Mouse (Mus musculus): ENCODE measurements at regions not wholly inside any gene's neighbourhood (a gene's known extent, or its start where the extent isn't known, plus 50 kb on each side); places are given as distances from the start of the nearest gene placed in this dataset.
"Not testable (repeated sequence)": the region's sequence is repeated elsewhere in the genome, so short reads cannot be mapped to it uniquely, and the experiment has no call there.

- 70% methylated on average over 1 of the region's 1 CpGs for WGBS
Measured at GRCm38 (mm10) chr1:114641215-114641614, 1043.3 kb upstream of the Cntnap5a start.

GRCm38 (mm10) chr1:114641854-114642253, 1042.7 kb upstream of the Cntnap5a start:
- not testable (repeated sequence) for H3K4me2 ChIP-seq; ATAC-seq (ENCODE audit: insufficient read depth); H3K9ac ChIP-seq; H3K36me3 ChIP-seq (ENCODE audit: insufficient read depth); H3K9me3 ChIP-seq (ENCODE audit: low read depth, low read length); H3K27me3 ChIP-seq (ENCODE audit: insufficient read depth, low read length); DNase-seq; H3K4me1 ChIP-seq (ENCODE audit: insufficient read depth); H3K27ac ChIP-seq (ENCODE audit: low read depth); H3K4me3 ChIP-seq (ENCODE audit: low read depth, low read length)

More at GRCm38 (mm10) chr1:114641215-114641614, 1043.3 kb upstream of the Cntnap5a start:
- DNase-seq: no peak
- Histone ChIP-seq H3K9me3 (ENCODE audit: low read depth, low read length) (no peaks in the 10 kb centered on the region), H3K4me1 (ENCODE audit: insufficient read depth) (no peaks in the 10 kb centered on the region), H3K9ac (no peak overlapping the region), H3K4me2 (no peak overlapping the region), H3K27ac (ENCODE audit: low read depth) (no peak overlapping the region), H3K36me3 (ENCODE audit: insufficient read depth) (no peaks in the 10 kb centered on the region), H3K4me3 (ENCODE audit: low read depth, low read length) (no peak overlapping the region), H3K27me3 (ENCODE audit: insufficient read depth, low read length) (no peaks in the 10 kb centered on the region)
- TF ChIP-seq CTCF (IDR thresholded peaks at IDR 0.05; ENCODE audit: low read depth): no peak
- no peak for ATAC-seq (ENCODE audit: insufficient read depth)

GRCm38 (mm10) chr1:114673954-114674353, 1010.6 kb upstream of the Cntnap5a start:
- Histone ChIP-seq H3K27me3 (ENCODE audit: insufficient read depth, low read length) (no peaks in the 10 kb centered on the region), H3K27ac (ENCODE audit: low read depth) (no peak overlapping the region), H3K4me2 (no peak overlapping the region), H3K9me3 (ENCODE audit: low read depth, low read length) (no peaks in the 10 kb centered on the region), H3K9ac (no peak overlapping the region), H3K4me3 (ENCODE audit: low read depth, low read length) (no peak overlapping the region), H3K36me3 (ENCODE audit: insufficient read depth) (no peaks in the 10 kb centered on the region), H3K4me1 (ENCODE audit: insufficient read depth) (no peaks in the 10 kb centered on the region)
- ATAC-seq (ENCODE audit: insufficient read depth): peak; percentile 62; the same call in 1 of the 2 replicates
- TF ChIP-seq CTCF (IDR thresholded peaks at IDR 0.05; ENCODE audit: low read depth): no peak
- 31% methylated on average over 2 of the region's 2 CpGs for WGBS
- DNase-seq: peak; percentile 61

- 87% methylated on average over 1 of the region's 1 CpGs for WGBS
- H3K27ac ChIP-seq (ENCODE audit: low read depth): no peak overlapping the region
- H3K36me3 ChIP-seq (ENCODE audit: insufficient read depth): no peaks in the 10 kb centered on the region
- H3K4me1 ChIP-seq (ENCODE audit: insufficient read depth): no peaks in the 10 kb centered on the region
- no peaks in the 10 kb centered on the region for H3K9me3 ChIP-seq (ENCODE audit: low read depth, low read length)
- ATAC-seq (ENCODE audit: insufficient read depth): no peak
- H3K27me3 ChIP-seq (ENCODE audit: insufficient read depth, low read length): no peaks in the 10 kb centered on the region
- H3K4me3 ChIP-seq (ENCODE audit: low read depth, low read length): no peak overlapping the region
- H3K9ac ChIP-seq: no peak overlapping the region
- TF ChIP-seq CTCF (IDR thresholded peaks at IDR 0.05; ENCODE audit: low read depth): no peak
- no peak overlapping the region for H3K4me2 ChIP-seq
- no peak for DNase-seq
Measured at GRCm38 (mm10) chr1:114681258-114681657, 1003.3 kb upstream of the Cntnap5a start.

- Histone ChIP-seq H3K4me1 (ENCODE audit: insufficient read depth) (no peaks in the 10 kb centered on the region), H3K9ac (no peak overlapping the region), H3K4me3 (ENCODE audit: low read depth, low read length) (no peak overlapping the region), H3K27ac (ENCODE audit: low read depth) (no peak overlapping the region), H3K9me3 (ENCODE audit: low read depth, low read length) (no peaks in the 10 kb centered on the region), H3K4me2 (no peak overlapping the region), H3K27me3 (ENCODE audit: insufficient read depth, low read length) (no peaks in the 10 kb centered on the region), H3K36me3 (ENCODE audit: insufficient read depth) (no peaks in the 10 kb centered on the region)
- 78% methylated on average over 4 of the region's 4 CpGs for WGBS
- no peak for ATAC-seq (ENCODE audit: insufficient read depth)
- TF ChIP-seq CTCF (IDR thresholded peaks at IDR 0.05; ENCODE audit: low read depth): no peak
- no peak for DNase-seq
Measured at GRCm38 (mm10) chr1:114721142-114721541, 963.4 kb upstream of the Cntnap5a start.

- ATAC-seq (ENCODE audit: insufficient read depth): no peak
- Histone ChIP-seq H3K36me3 (ENCODE audit: insufficient read depth) (no peaks in the 10 kb centered on the region), H3K4me2 (no peak overlapping the region), H3K4me1 (ENCODE audit: insufficient read depth) (no peaks in the 10 kb centered on the region), H3K27ac (ENCODE audit: low read depth) (no peak overlapping the region), H3K27me3 (ENCODE audit: insufficient read depth, low read length) (no peaks in the 10 kb centered on the region), H3K4me3 (ENCODE audit: low read depth, low read length) (no peak overlapping the region), H3K9me3 (ENCODE audit: low read depth, low read length) (no peaks in the 10 kb centered on the region), H3K9ac (no peak overlapping the region)
- no peak for DNase-seq
- TF ChIP-seq CTCF (IDR thresholded peaks at IDR 0.05; ENCODE audit: low read depth): no peak
Measured at GRCm38 (mm10) chr1:114729167-114729566, 955.4 kb upstream of the Cntnap5a start.

Measured in lung, embryonic 14.5 days (tissue).